Mouse (Mus musculus) erythroblast, embryonic 14.5 days (primary cell): ENCODE results near the gene 2410004B18Rik. TPM values are rescaled to one million over a fixed set of nuclear protein-coding genes. Genes with fewer than 3 reads are reported as not detected.

Source experiments
- H3K27me3 ChIP-seq: 2 replicates; pipeline ENCODE4 v1.6.1; 2012; ENCODE audit warnings: inconsistent platforms; ENCODE audit not compliant: control insufficient read depth
- H3K36me3 ChIP-seq: 2 replicates; pipeline ENCODE4 v1.6.1; 2012; ENCODE audit warnings: mild to moderate bottlenecking, inconsistent platforms; ENCODE audit not compliant: control insufficient read depth
- H3K4me1 ChIP-seq: 2 replicates; pipeline ENCODE4 v1.6.1; 2012; ENCODE audit warnings: inconsistent platforms; ENCODE audit not compliant: control insufficient read depth
- H3K4me3 ChIP-seq: replicated peaks from 2 replicates; pipeline ENCODE3; 2012; ENCODE audit warnings: moderate library complexity, mild to moderate bottlenecking, inconsistent platforms
- H3K9me3 ChIP-seq: 2 replicates; pipeline ENCODE4 v1.6.1; 2012; ENCODE audit warnings: low read length, inconsistent platforms, mixed read lengths; ENCODE audit not compliant: control insufficient read depth
- GATA1 ChIP-seq: IDR thresholded peaks from 2 replicates; pipeline ENCODE4 v1.6.1; 2012; ENCODE audit warnings: low read length, inconsistent platforms, mixed read lengths
- TAL1 ChIP-seq: IDR thresholded peaks from 3 replicates; pipeline ENCODE4 v1.6.1; 2012; ENCODE audit warnings: low read length, inconsistent platforms, mixed read lengths
- polyA plus RNA-seq: library from polyadenylated mRNA; stranded (reverse); fragments of >175 nt; gene quantifications from 2 replicates; pipeline ENCODE4 v1.2.3, GENCODE M21; 2012

The 2410004B18Rik gene
- polyA plus RNA-seq, 1 experiment = 2.8 TPM

GRCm38 (mm10) chr3:145944348-145944747 is 6.5 kb downstream of the 2410004B18Rik start:
- no peaks in the 10 kb centered on the region for H3K27me3 ChIP-seq
- no peaks in the 10 kb centered on the region for H3K9me3 ChIP-seq
- H3K4me1 ChIP-seq = peaks cover 39% of the 10 kb centered on the region
- peaks cover 42% of the 10 kb centered on the region for H3K36me3 ChIP-seq
- no peak for TF ChIP-seq TAL1
- TF ChIP-seq GATA1 = no peak
- H3K4me3 ChIP-seq = no peak overlapping the region

GRCm38 (mm10) chr3:145945904-145946303 is 8.1 kb downstream of the 2410004B18Rik start:
- Histone ChIP-seq H3K4me3 (no peak overlapping the region), H3K4me1 (peaks cover 39% of the 10 kb centered on the region), H3K27me3 (no peaks in the 10 kb centered on the region), H3K36me3 (peaks cover 31% of the 10 kb centered on the region), H3K9me3 (no peaks in the 10 kb centered on the region)
- TF ChIP-seq GATA1 (no peak), TAL1 (no peak)

GRCm38 (mm10) chr3:145946654-145947053 is 8.8 kb downstream of the 2410004B18Rik start:
- TF ChIP-seq GATA1 (no peak), TAL1 (no peak)
- Histone ChIP-seq H3K36me3 (peaks cover 24% of the 10 kb centered on the region), H3K9me3 (no peaks in the 10 kb centered on the region), H3K27me3 (no peaks in the 10 kb centered on the region), H3K4me1 (peaks cover 41% of the 10 kb centered on the region), H3K4me3 (no peak overlapping the region)

GRCm38 (mm10) chr3:145947539-145948204 is 9.9 kb downstream of the 2410004B18Rik start:
- peaks cover 36% of the 10 kb centered on the region for H3K4me1 ChIP-seq

GRCm38 (mm10) chr3:145950034-145950814 is 12.4 kb downstream of the 2410004B18Rik start:
- H3K4me3 ChIP-seq = peak overlapping the region; percentile 47
- H3K36me3 ChIP-seq = no peaks in the 10 kb centered on the region; the same call in 1 of the 2 replicates
- TF ChIP-seq GATA1 (no peak), TAL1 (no peak)
- H3K27me3 ChIP-seq = no peaks in the 10 kb centered on the region
- no peaks in the 10 kb centered on the region for H3K9me3 ChIP-seq
- H3K4me1 ChIP-seq = peaks cover 29% of the 10 kb centered on the region

More at GRCm38 (mm10) chr3:145947539-145948204, 9.9 kb downstream of the 2410004B18Rik start:
- H3K9me3 ChIP-seq = no peaks in the 10 kb centered on the region
- H3K27me3 ChIP-seq = no peaks in the 10 kb centered on the region
- H3K4me3 ChIP-seq = no peak overlapping the region
- TF ChIP-seq TAL1 (no peak), GATA1 (no peak)
- H3K36me3 ChIP-seq = peaks cover 21% of the 10 kb centered on the region

GRCm38 (mm10) chr3:145950815-145951130 is 13.0 kb downstream of the 2410004B18Rik start:
- no peak for TF ChIP-seq GATA1
- TF ChIP-seq TAL1 = no peak
- peak overlapping the region; percentile 47 for H3K4me3 ChIP-seq
- H3K4me1 ChIP-seq = peaks cover 27% of the 10 kb centered on the region
- H3K36me3 ChIP-seq = no peaks in the 10 kb centered on the region
- H3K27me3 ChIP-seq = no peaks in the 10 kb centered on the region
- no peaks in the 10 kb centered on the region for H3K9me3 ChIP-seq

- Histone ChIP-seq H3K4me3 (no peak overlapping the region), H3K36me3 (no peaks in the 10 kb centered on the region), H3K27me3 (no peaks in the 10 kb centered on the region), H3K4me1 (peaks cover 24% of the 10 kb centered on the region), H3K9me3 (peaks cover 1% of the 10 kb centered on the region; the same call in 1 of the 2 replicates)
- TF ChIP-seq GATA1 (no peak), TAL1 (no peak)
Measured at GRCm38 (mm10) chr3:145951287-145952165, 13.7 kb downstream of the 2410004B18Rik start.

- Histone ChIP-seq H3K9me3 (peaks cover 4% of the 10 kb centered on the region; the same call in 1 of the 2 replicates), H3K4me1 (peaks cover 24% of the 10 kb centered on the region), H3K4me3 (no peak overlapping the region), H3K27me3 (no peaks in the 10 kb centered on the region), H3K36me3 (no peaks in the 10 kb centered on the region)
- TF ChIP-seq TAL1 = no peak
- TF ChIP-seq GATA1 = no peak
Measured at GRCm38 (mm10) chr3:145952945-145953344, 15.1 kb downstream of the 2410004B18Rik start.

- Histone ChIP-seq H3K4me1 (peaks cover 24% of the 10 kb centered on the region), H3K27me3 (no peaks in the 10 kb centered on the region), H3K4me3 (no peak overlapping the region), H3K36me3 (no peaks in the 10 kb centered on the region), H3K9me3 (peaks cover 4% of the 10 kb centered on the region; the same call in 1 of the 2 replicates)
- TF ChIP-seq GATA1 (no peak), TAL1 (no peak)
Measured at GRCm38 (mm10) chr3:145953411-145953810, 15.6 kb downstream of the 2410004B18Rik start.
